Mouse (Mus musculus) lung, embryonic 14.5 days (tissue): ENCODE measurements at regions not wholly inside any gene's neighbourhood (a gene's known extent, or its start where the extent isn't known, plus 50 kb on each side); places are given as distances from the start of the nearest gene placed in this dataset.
A peak's percentile ranks its signal among the peaks of the same experiment; 100 is the strongest.

Experiments
- ATAC-seq: fragments of 200-750 bp; cut with Nextera tagmentation; 2 replicates; pipeline ENCODE4 v1.8.0; 2017; ENCODE audit warnings: mild to moderate bottlenecking, moderate TSS enrichment, moderate library complexity; ENCODE audit not compliant: insufficient read depth
- DNase-seq: peaks from one replicate; pipeline ENCODE4 v3.0.0-alpha.2; 2015
- H3K27ac ChIP-seq: fragments of 300-500 bp; sonication (generic); 2 replicates; pipeline ENCODE4 v1.5.1; 2014; ENCODE audit warnings: low read depth, mild to moderate bottlenecking, moderate library complexity
- H3K27me3 ChIP-seq: fragments of 300-500 bp; sonication (generic); 2 replicates; pipeline ENCODE4 v1.6.1; 2014; ENCODE audit warnings: low read length, control low read depth; ENCODE audit not compliant: insufficient read depth
- H3K36me3 ChIP-seq: fragments of 300-500 bp; sonication (generic); 2 replicates; pipeline ENCODE4 v1.6.1; 2014; ENCODE audit warnings: control low read depth; ENCODE audit not compliant: insufficient read depth
- H3K4me1 ChIP-seq: fragments of 300-500 bp; sonication (generic); 2 replicates; pipeline ENCODE4 v1.6.1; 2014; ENCODE audit warnings: antibody characterized with exemption, control low read depth; ENCODE audit not compliant: insufficient read depth
- H3K4me2 ChIP-seq: fragments of 300-500 bp; sonication (generic); 2 replicates; pipeline ENCODE4 v1.6.1; 2014; ENCODE audit warnings: mild to moderate bottlenecking
- H3K4me3 ChIP-seq: fragments of 300-500 bp; sonication (generic); 2 replicates; pipeline ENCODE4 v1.5.1; 2014; ENCODE audit warnings: low read depth, low read length
- H3K9ac ChIP-seq: fragments of 300-500 bp; sonication (generic); 2 replicates; pipeline ENCODE4 v1.6.1; 2014
- H3K9me3 ChIP-seq: fragments of 300-500 bp; sonication (generic); 2 replicates; pipeline ENCODE4 v1.6.1; 2016; ENCODE audit warnings: low read depth, low read length, control low read depth
- CTCF ChIP-seq: IDR thresholded peaks from 2 replicates; pipeline ENCODE4 v1.5.1; 2016; ENCODE audit warnings: antibody characterized with exemption, low read depth
- WGBS: fragments of 180-500 bp; shearing (Covaris S2); extraction: QIAGEN DNeasy Blood & Tissue Kit; methylation state at CpG from one replicate; pipeline ENCODE4 v1.1.7; 2014; 5-methylcytosine and 5-hydroxymethylcytosine counted together

GRCm38 (mm10) chr12:68632441-68632840, 526.5 kb downstream of the Rps29 start:
- Histone ChIP-seq H3K36me3 (no peaks in the 10 kb centered on the region), H3K27ac (no peak overlapping the region), H3K4me1 (no peaks in the 10 kb centered on the region), H3K9me3 (no peaks in the 10 kb centered on the region), H3K4me3 (no peak overlapping the region), H3K9ac (no peak overlapping the region), H3K27me3 (no peaks in the 10 kb centered on the region), H3K4me2 (no peak overlapping the region)
- ATAC-seq (no peak), DNase-seq (no peak)
- no peak for TF ChIP-seq CTCF
- 93% methylated on average over 3 of the region's 3 CpGs for WGBS

- no peak overlapping the region for H3K4me2 ChIP-seq
- H3K9ac ChIP-seq, result no peak overlapping the region
- H3K27ac ChIP-seq, result no peak overlapping the region
- TF ChIP-seq CTCF, result no peak
- no peaks in the 10 kb centered on the region for H3K36me3 ChIP-seq
- 67% methylated on average over 2 of the region's 2 CpGs for WGBS
- DNase-seq (no peak), ATAC-seq (no peak)
- no peaks in the 10 kb centered on the region for H3K27me3 ChIP-seq
- H3K9me3 ChIP-seq, result no peaks in the 10 kb centered on the region
- H3K4me1 ChIP-seq, result no peaks in the 10 kb centered on the region
- no peak overlapping the region for H3K4me3 ChIP-seq
These were observed 540.6 kb downstream of the Rps29 start for GRCm38 (mm10) chr12:68618337-68618736.

- Histone ChIP-seq H3K9me3 (no peaks in the 10 kb centered on the region), H3K9ac (no peak overlapping the region), H3K4me2 (no peak overlapping the region), H3K4me3 (no peak overlapping the region), H3K36me3 (no peaks in the 10 kb centered on the region), H3K27ac (no peak overlapping the region), H3K4me1 (no peaks in the 10 kb centered on the region), H3K27me3 (no peaks in the 10 kb centered on the region)
- no peak for TF ChIP-seq CTCF
- no peak for DNase-seq
- no peak for ATAC-seq
- WGBS, result 65% methylated on average over 10 of the region's 10 CpGs
These were observed 553.5 kb downstream of the Rps29 start for GRCm38 (mm10) chr12:68605417-68606000.

GRCm38 (mm10) chr12:68604524-68605299, 554.3 kb downstream of the Rps29 start:
- H3K36me3 ChIP-seq, result no peaks in the 10 kb centered on the region
- TF ChIP-seq CTCF, result no peak
- no peaks in the 10 kb centered on the region for H3K4me1 ChIP-seq
- H3K9me3 ChIP-seq, result no peaks in the 10 kb centered on the region
- no peak overlapping the region for H3K4me2 ChIP-seq
- H3K27ac ChIP-seq, result no peak overlapping the region
- H3K4me3 ChIP-seq, result no peak overlapping the region
- ATAC-seq (no peak), DNase-seq (no peak)
- WGBS, result 77% methylated on average over 5 of the region's 5 CpGs
- no peak overlapping the region for H3K9ac ChIP-seq
- no peaks in the 10 kb centered on the region for H3K27me3 ChIP-seq

GRCm38 (mm10) chr12:68602682-68603081, 556.3 kb downstream of the Rps29 start:
- H3K27ac ChIP-seq, result no peak overlapping the region
- no peaks in the 10 kb centered on the region for H3K9me3 ChIP-seq
- no peak overlapping the region for H3K9ac ChIP-seq
- H3K36me3 ChIP-seq, result no peaks in the 10 kb centered on the region
- 49% methylated on average over 4 of the region's 4 CpGs for WGBS
- H3K4me1 ChIP-seq, result no peaks in the 10 kb centered on the region
- no peak for TF ChIP-seq CTCF
- H3K27me3 ChIP-seq, result no peaks in the 10 kb centered on the region
- no peak overlapping the region for H3K4me3 ChIP-seq
- ATAC-seq (no peak), DNase-seq (no peak)
- H3K4me2 ChIP-seq, result no peak overlapping the region

- no peak for DNase-seq
- Histone ChIP-seq H3K9me3 (no peaks in the 10 kb centered on the region), H3K36me3 (no peaks in the 10 kb centered on the region), H3K4me2 (no peak overlapping the region), H3K4me1 (no peaks in the 10 kb centered on the region), H3K27me3 (no peaks in the 10 kb centered on the region), H3K4me3 (no peak overlapping the region), H3K27ac (no peak overlapping the region), H3K9ac (no peak overlapping the region)
- no peak for ATAC-seq
- TF ChIP-seq CTCF, result no peak
These were observed 557.6 kb downstream of the Rps29 start for GRCm38 (mm10) chr12:68601366-68601765.

- Histone ChIP-seq H3K4me3 (no peak overlapping the region), H3K36me3 (no peaks in the 10 kb centered on the region), H3K27ac (no peak overlapping the region), H3K9ac (no peak overlapping the region), H3K9me3 (no peaks in the 10 kb centered on the region), H3K4me1 (no peaks in the 10 kb centered on the region), H3K27me3 (no peaks in the 10 kb centered on the region), H3K4me2 (no peak overlapping the region)
- 28% methylated on average over 7 of the region's 7 CpGs for WGBS
- no peak for TF ChIP-seq CTCF
- DNase-seq, result peak; percentile 32
- peak; percentile 38; the same call in 1 of the 2 replicates for ATAC-seq
These were observed 559.0 kb downstream of the Rps29 start for GRCm38 (mm10) chr12:68599681-68600596.
